Mouse (Mus musculus): ENCODE data around the gene Vps25.

The Vps25 gene

GRCm38 (mm10) chr11:101245071-101245470 lies 8.4 kb upstream of the Vps25 start:
- DNase-seq (ENCODE audit: low spot score) = peak; percentile 16

- DNase-seq (ENCODE audit: low spot score) = peak; percentile 49
Observed at GRCm38 (mm10) chr11:101245855-101246701, 7.4 kb upstream of the Vps25 start, which contains the start of gene Ramp2. Gene Ramp2 (plus strand): TSS chr11:101246028.

DNA sequence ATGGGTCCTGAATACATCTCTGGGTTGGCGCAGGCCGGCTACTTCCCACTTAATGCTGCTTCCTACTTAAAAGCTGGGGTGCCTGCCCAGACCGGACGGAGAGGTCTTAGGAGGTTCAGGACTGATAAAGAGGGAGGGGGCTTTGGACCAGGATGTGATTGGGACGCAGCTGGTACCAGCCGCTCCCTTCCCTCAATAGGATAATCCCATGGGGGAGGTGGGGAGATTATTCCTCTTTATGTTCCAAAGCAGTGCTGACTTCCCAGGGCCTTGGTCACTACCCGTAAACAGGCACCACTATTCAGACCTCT lies 6.8 kb upstream of the Vps25 start:
- DNase-seq (ENCODE audit: low spot score) = no peak

DNA sequence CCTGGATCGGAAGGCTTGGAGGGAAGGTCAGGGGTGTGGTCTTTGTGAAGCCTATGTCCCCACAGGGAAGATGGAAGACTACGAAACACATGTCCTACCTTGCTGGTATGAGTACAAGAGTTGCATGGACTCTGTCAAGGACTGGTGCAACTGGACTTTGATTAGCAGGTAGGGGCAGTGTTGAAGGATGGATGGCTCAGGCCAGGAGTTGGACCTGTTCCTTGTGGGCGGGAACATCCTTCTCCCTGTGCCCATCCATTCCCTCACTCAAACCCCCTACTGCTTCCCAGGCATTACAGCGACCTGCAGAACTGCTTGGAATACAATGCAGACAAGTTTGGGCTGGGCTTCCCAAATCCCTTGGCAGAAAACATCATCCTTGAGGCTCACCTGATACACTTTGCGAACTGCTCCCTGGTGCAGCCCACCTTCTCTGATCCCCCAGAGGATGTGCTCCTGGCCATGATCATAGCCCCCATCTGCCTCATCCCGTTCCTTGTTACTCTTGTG lies 5.9 kb upstream of the Vps25 start:
- no peak for DNase-seq (ENCODE audit: low spot score)

DNA sequence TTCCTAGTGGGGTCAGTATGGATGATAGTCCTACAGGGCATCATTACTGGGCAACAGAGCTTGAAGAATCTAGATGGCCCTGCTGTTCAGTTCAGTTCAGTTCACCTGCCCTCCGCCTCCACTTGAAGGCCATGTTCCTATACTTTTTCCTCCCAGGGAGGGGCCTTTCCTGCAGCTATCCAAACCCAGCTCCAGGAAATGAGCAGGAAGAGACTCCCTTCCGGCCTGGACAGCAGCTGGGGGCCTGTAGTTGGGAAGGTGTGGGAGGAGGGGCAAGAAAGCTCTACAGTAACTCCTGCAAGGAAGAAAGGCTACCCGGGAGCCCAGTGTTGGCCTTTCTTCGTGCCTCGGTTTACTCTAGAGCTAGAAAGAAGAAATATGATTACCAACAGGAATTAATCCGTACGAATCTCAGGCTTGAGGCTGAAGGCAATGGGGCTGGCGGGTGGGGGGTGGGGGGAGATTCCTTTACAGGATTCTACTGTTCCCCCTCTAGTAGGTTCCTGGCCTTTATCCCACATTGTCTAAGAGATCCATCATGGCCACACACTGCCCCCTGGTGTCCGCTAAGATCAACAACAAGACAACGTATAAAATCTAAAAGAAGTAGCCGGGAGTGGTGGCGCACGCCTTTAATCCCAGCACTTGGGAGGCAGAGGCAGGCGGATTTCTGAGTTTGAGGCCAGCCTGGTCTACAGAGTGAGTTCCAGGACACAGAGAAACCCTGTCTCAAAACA lies 5.1 kb upstream of the Vps25 start:
- peak; percentile 84 for DNase-seq (ENCODE audit: low spot score)

DNA sequence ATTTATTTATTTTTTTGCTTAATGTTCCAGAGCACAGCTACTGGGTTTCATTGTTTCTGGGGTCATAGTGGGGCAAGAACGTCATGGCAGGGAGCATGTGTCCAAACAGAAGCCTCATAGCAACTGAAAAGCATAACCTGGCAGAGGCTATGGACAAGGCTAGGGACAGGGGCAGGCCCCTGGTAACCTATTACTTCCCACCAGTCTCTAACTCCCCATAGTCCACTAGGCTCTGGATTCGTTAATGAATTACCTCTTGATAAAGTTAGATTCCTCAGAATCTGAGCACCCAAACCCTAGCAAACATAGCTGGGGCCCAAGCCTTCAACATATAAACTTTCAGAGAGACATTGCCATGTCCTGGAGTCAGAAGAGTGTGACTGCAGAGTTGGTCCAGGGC lies 2.5 kb upstream of the Vps25 start:
- DNase-seq (ENCODE audit: low spot score) = no peak

DNA sequence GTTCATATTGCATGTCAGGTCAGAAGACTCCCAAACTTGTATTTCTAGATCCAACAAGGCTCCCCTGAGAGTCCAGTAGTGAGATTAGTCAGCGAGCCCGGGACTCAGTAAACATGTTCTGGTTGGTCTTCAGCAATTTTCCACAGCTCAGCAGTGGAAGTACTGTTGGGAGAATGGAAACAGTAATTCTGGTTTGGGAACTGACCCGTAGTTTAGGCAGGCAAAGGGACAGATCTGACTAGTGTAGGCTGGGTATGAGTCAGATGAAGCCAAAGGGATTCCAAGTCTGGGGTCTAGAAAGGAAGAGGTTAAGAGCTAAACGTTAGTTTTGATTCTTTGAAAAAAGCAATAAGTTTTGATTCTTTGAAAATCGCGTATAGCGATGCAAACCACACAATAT lies 566 bp upstream of the Vps25 start:
- DNase-seq (ENCODE audit: low spot score) = no peak

- no peak for DNase-seq (ENCODE audit: low spot score)
Observed at GRCm38 (mm10) chr11:101255826-101256775, 2.6 kb downstream of the Vps25 start.

DNA sequence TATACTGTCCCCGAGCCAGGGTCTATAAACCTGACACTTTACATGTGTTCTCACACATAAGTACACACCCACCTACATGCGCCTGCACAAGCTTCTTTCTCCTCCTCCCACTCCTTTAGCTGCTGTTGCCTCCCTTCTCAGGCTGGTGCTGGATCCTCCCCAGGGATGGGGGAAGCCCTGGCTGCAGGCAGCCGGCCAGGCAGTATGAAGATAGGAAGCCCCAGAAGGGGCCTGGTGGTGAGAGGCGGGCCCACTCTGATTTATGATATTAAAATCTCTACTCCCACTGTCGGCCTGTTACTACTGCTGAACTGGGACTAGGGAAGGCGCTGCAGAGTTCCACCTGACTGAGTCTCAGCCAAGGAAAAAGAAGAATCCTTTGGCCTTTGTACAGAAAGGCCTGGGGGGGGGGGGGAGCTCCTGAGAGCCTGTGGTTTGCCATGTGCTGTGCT lies 5.8 kb downstream of the Vps25 start:
- no peak for DNase-seq (ENCODE audit: low spot score)

GRCm38 (mm10) chr11:101259948-101260825 lies 6.7 kb downstream of the Vps25 start, which contains the start of gene Wnk4:
Gene Wnk4 (plus strand): TSS chr11:101260567.
- DNase-seq (ENCODE audit: low spot score) = peak; percentile 69

GRCm38 (mm10) chr11:101260826-101261380 lies 7.4 kb downstream of the Vps25 start:
- DNase-seq (ENCODE audit: low spot score) = no peak

DNA sequence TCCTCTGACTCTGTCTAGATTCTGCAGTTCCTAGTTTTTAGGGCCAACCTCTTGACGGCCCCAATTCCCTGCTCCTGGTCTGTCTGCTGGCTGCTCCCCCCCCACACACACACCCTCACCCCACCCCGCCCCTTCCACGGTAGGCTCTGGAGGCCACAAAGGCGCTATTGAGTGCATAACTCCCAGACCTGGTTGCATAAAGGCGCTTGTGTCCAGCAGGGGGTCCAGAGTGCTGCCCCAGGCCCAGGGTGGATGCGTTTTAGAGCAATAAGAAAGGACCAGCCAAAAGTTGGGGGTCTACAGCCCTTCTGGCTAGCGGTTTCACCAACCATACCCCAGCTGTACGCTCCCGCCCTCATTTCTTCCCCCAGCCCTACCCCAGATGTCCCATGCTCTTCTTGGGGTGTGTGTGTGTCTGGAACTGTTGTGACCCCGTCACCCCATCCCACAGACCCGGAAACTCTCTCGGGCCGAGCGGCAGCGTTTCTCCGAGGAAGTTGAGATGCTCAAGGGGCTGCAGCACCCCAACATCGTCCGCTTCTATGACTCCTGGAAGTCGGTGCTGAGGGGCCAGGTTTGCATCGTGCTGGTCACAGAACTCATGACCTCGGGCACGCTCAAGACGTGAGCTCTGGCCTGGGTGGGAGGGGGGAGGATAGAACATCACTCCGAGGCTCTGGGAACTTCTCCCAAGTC lies 8.9 kb downstream of the Vps25 start:
- no peak for DNase-seq (ENCODE audit: low spot score)

GRCm38 (mm10) chr11:101263138-101263988 lies 9.9 kb downstream of the Vps25 start:
- DNase-seq (ENCODE audit: low spot score) = no peak

GRCm38 (mm10) chr11:101263989-101264280 lies 10.4 kb downstream of the Vps25 start:
- no peak for DNase-seq (ENCODE audit: low spot score)

DNA sequence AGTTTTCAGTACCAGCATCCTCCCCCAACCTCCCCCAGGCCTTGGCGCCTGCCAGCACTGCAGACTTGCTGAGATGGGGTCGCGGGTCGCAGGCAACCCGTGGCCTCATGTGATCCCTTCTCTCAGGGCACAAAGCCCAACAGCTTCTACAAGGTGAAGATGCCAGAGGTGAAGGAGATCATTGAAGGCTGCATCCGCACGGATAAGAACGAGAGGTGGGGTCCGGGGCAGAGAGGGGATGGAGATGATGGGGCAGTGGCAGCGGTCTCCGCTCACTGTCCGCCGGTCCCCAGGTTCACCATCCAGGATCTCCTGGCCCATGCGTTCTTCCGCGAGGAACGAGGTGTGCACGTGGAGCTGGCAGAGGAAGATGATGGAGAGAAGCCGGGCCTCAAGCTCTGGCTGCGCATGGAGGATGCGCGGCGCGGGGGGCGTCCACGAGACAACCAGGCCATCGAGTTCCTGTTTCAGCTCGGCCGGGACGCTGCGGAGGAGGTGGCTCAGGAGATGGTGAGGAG lies 11.5 kb downstream of the Vps25 start:
- DNase-seq (ENCODE audit: low spot score) = no peak

DNA sequence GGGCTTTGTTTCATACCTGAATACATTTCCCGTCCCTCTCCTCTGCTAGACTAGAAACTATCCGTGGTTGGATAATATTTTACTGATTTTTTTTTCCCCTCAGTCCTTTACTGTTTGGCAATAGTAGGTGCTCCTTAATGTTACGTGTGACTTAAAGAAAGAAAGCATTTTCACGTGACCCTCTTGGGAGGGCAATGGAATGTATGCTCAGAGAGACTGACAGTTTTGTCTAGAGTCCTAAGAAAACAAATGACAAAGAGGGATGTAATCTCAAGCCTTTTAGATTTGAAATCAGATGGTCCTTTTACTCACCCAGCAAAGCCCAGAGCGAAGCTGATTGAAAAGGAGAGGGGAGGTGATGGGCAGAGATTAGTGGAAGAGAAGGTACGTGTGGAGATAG lies 12.4 kb downstream of the Vps25 start:
- no peak for DNase-seq (ENCODE audit: low spot score)

- DNase-seq (ENCODE audit: low spot score) = peak; percentile 55
Observed at GRCm38 (mm10) chr11:101269577-101270116, 16.1 kb downstream of the Vps25 start.

DNA sequence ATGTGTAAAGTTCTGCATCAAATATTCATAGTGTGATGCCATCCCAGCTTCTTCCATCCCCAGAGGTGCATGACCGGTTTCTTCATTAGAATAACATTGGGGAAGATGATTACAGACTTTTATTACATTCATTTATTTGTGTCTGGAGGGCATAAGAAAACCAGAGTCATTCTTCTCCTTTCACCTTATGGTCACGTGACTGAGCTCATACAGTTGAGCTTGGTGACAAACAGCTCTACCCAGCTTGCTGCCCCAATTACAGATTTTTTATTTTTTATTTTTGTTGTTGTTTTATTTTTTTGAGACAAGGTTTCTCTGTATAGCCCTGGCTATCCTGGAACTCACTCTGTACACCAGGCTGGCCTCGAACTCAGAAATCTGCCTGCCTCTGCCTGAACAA lies 18.9 kb downstream of the Vps25 start:
- no peak for DNase-seq (ENCODE audit: low spot score)

DNA sequence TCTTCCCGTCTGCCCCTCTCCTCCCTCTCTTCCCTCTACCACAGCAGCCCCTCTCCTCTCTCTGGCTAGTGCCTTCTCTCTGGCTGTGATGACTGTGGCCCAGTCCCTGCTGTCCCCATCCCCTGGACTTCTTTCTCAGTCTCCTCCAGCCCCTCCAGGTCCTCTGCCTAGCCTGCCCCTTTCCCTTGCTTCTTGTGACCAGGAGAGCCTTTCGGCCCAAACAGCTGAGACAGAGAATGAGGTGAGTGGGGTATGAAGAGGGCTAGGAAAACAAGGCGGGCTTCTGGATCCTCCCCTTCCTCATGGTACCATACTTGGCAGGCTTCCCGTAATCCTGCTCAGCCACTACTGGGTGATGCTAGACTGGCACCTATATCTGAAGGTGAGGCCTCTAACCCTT lies 21.8 kb downstream of the Vps25 start:
- DNase-seq (ENCODE audit: low spot score) = no peak

All from retina, embryonic 14.5 days (tissue).